Comparison of ENCODE assay signal across 8 mouse cellular contexts in genomic region chr5:131083072-131083657, GRCm38 (mm10).
DNase-seq lines count a peak whose midpoint lies in the region; ATAC-seq lines count a peak whose summit lies in the region.

No protein-coding gene starts in this region.

- intact Hi-C loops in gastrocnemius, postnatal 36 days (cut with DNase I) = no loop called here

- peak overlapping the region; percentile 14; the same call in 1 of the 2 replicates for H3K27ac ChIP-seq in kidney, embryonic 15.5 days
- H3K27ac ChIP-seq in liver, embryonic 12.5 days = no peak overlapping the region

- H3K9ac ChIP-seq in kidney, embryonic 15.5 days = no peak overlapping the region
- no peak overlapping the region for H3K9ac ChIP-seq in liver, embryonic 12.5 days

- no peaks in the 10 kb centered on the region for H3K27me3 ChIP-seq in kidney, embryonic 15.5 days
- no peaks in the 10 kb centered on the region for H3K27me3 ChIP-seq in liver, embryonic 12.5 days (replicated peaks)

- peak; percentile 73; the same call in 1 of the 2 replicates for ATAC-seq in kidney, embryonic 15.5 days (replicated peaks; ENCODE audit: low FRiP score)
- no peak for ATAC-seq in liver, embryonic 12.5 days

- H3K9me3 ChIP-seq in kidney, embryonic 15.5 days (replicated peaks) = no peaks in the 10 kb centered on the region
- H3K9me3 ChIP-seq in liver, embryonic 12.5 days (replicated peaks) = no peaks in the 10 kb centered on the region

- H3K36me3 ChIP-seq in kidney, embryonic 15.5 days = no peaks in the 10 kb centered on the region
- no peaks in the 10 kb centered on the region for H3K36me3 ChIP-seq in liver, embryonic 12.5 days

- no peak for DNase-seq in kidney, adult 9 months
- DNase-seq in cerebellum, postnatal 10 days = peak; percentile 85 to 89
- peak; percentile 16 to 25 for DNase-seq in left cerebral cortex, adult 18-20 months (ENCODE audit: low spot score in 2 of 2)
- DNase-seq in retina, adult 2 months (ENCODE audit: low read depth, low spot score) = peak; percentile 15
- no peak for DNase-seq in spleen, postnatal 10 days (ENCODE audit: low spot score in 2 of 2)
- DNase-seq in gastrocnemius, postnatal 36 days = no peak

- H3K4me1 ChIP-seq in kidney, embryonic 15.5 days = peaks cover 10% of the 10 kb centered on the region
- H3K4me1 ChIP-seq in liver, embryonic 12.5 days = no peaks in the 10 kb centered on the region

- peak overlapping the region; percentile 25 for H3K4me2 ChIP-seq in kidney, embryonic 15.5 days
- no peak overlapping the region for H3K4me2 ChIP-seq in liver, embryonic 12.5 days

- no peak overlapping the region for H3K4me3 ChIP-seq in kidney, embryonic 15.5 days (replicated peaks)
- H3K4me3 ChIP-seq in liver, embryonic 12.5 days = no peak overlapping the region

- 23% methylated on average over 14 of the region's 14 CpGs for WGBS in kidney, embryonic 15.5 days
- WGBS in liver, embryonic 12.5 days (ENCODE audit: insufficient replicate concordance) = 50% methylated on average over 14 of the region's 14 CpGs

Comparison
In these comparisons a context has a peak if more than half of its experiments do, and no peak if none do; other contexts are left out.
1. DNase-seq: peak in cerebellum, postnatal 10 days (2 of 2), left cerebral cortex, adult 18-20 months (2 of 2) and retina, adult 2 months (single experiment); none in kidney, adult 9 months (single experiment), spleen, postnatal 10 days (0 of 2) and gastrocnemius, postnatal 36 days (0 of 2).